Mouse (Mus musculus) CH12.LX (cell line): ENCODE data around the gene Macrod1. TPM values are rescaled to one million over a fixed set of nuclear protein-coding genes. Genes with fewer than 3 reads are reported as not detected.
A peak's percentile ranks its signal among the peaks of the same experiment; 100 is the strongest.

ENCODE experiments used
- DNase-seq: peaks from one replicate; pipeline ENCODE4 v3.0.0-alpha.2; 2013; ENCODE audit errors: extremely low read depth
- H3K27ac ChIP-seq: 2 replicates; pipeline ENCODE4 v1.5.1; 2012; ENCODE audit warnings: low read depth, mild to moderate bottlenecking, control low read depth, moderate library complexity; ENCODE audit not compliant: insufficient read depth
- H3K27me3 ChIP-seq: replicated peaks from 2 replicates; pipeline ENCODE3; 2012; ENCODE audit warnings: inconsistent platforms
- H3K36me3 ChIP-seq, 2 experiments: replicated peaks in 1 of 2; 2 replicates each; pipeline versions ENCODE3 to v1.6.1; 2012; ENCODE audit warnings: inconsistent platforms in 1 of 2, low read length in 1 of 2, mild to moderate bottlenecking in 1 of 2, mixed read lengths in 1 of 2, moderate library complexity in 1 of 2; ENCODE audit not compliant: control insufficient read depth in 1 of 2, insufficient read depth in 1 of 2
- H3K4me1 ChIP-seq, 2 experiments: 2 replicates each; pipeline ENCODE4 v1.6.1; 2012; ENCODE audit warnings: inconsistent platforms in 1 of 2, moderate library complexity in 1 of 2; ENCODE audit not compliant: insufficient read depth in 2 of 2, control insufficient read depth in 1 of 2
- H3K4me2 ChIP-seq: 2 replicates; pipeline ENCODE4 v1.6.1; 2012; ENCODE audit warnings: low read depth, mild to moderate bottlenecking, control low read depth; ENCODE audit not compliant: poor library complexity, insufficient read depth, severe bottlenecking
- H3K4me3 ChIP-seq, 3 experiments: fragments of 150-350 bp in 1 of 3; sonication (generic) in 1 of 3; replicated peaks in 1 of 3; 2 replicates each; pipeline versions ENCODE3 to v1.5.1; 2011 to 2012; ENCODE audit warnings: low read depth in 2 of 3, low read length in 2 of 3, mild to moderate bottlenecking in 2 of 3, moderate library complexity in 2 of 3, control low read depth in 1 of 3, improper control_type of control experiment in 1 of 3, inconsistent platforms in 1 of 3, mixed read lengths in 1 of 3; ENCODE audit not compliant: poor library complexity in 1 of 3
- H3K79me2 ChIP-seq: replicated peaks from 2 replicates; pipeline ENCODE4 v1.6.1; 2012; ENCODE audit warnings: mild to moderate bottlenecking, moderate library complexity; ENCODE audit not compliant: control insufficient read depth, poor library complexity, insufficient read depth, severe bottlenecking; ENCODE audit errors: extremely low read depth
- H3K9ac ChIP-seq: 2 replicates; pipeline ENCODE4 v1.6.1; 2012; ENCODE audit warnings: low read depth, mild to moderate bottlenecking, control low read depth, moderate library complexity; ENCODE audit not compliant: insufficient read depth
- H3K9me3 ChIP-seq: replicated peaks from 2 replicates; pipeline ENCODE3; 2012; ENCODE audit warnings: low read length, inconsistent platforms, mixed read lengths
- BHLHE40 ChIP-seq: IDR thresholded peaks from 2 replicates; pipeline ENCODE4 v1.6.1; 2011; ENCODE audit warnings: mild to moderate bottlenecking, low read depth, low read length, improper control_type of control experiment
- CHD1 ChIP-seq: IDR thresholded peaks from 2 replicates; pipeline ENCODE4 v1.6.1; 2012; ENCODE audit warnings: low read depth, low read length, improper control_type of control experiment, inconsistent platforms
- CHD2 ChIP-seq: IDR thresholded peaks from 2 replicates; pipeline ENCODE4 v1.6.1; 2011; ENCODE audit warnings: low read length, improper control_type of control experiment
- CTCF ChIP-seq, 2 experiments: IDR thresholded peaks in 1 of 2; conservative IDR thresholded peaks in 1 of 2; 2 replicates each; pipeline ENCODE4 v1.5.1; 2011 to 2012; ENCODE audit warnings: low read depth in 2 of 2, low read length in 2 of 2, improper control_type of control experiment in 1 of 2, inconsistent platforms in 1 of 2, mild to moderate bottlenecking in 1 of 2, moderate library complexity in 1 of 2
- ETS1 ChIP-seq: conservative IDR thresholded peaks from 2 replicates; pipeline ENCODE4 v1.6.1; 2012; ENCODE audit warnings: low read depth, mild to moderate bottlenecking, inconsistent platforms, low read length, improper control_type of control experiment, moderate library complexity
- HCFC1 ChIP-seq: IDR thresholded peaks from 2 replicates; pipeline ENCODE4 v1.6.1; 2012; ENCODE audit warnings: low read depth, mild to moderate bottlenecking, inconsistent platforms, low read length, improper control_type of control experiment
- JUN ChIP-seq: IDR thresholded peaks from 2 replicates; pipeline ENCODE4 v1.6.1; 2011; ENCODE audit warnings: low read depth, mild to moderate bottlenecking, low read length, improper control_type of control experiment, moderate library complexity; ENCODE audit not compliant: insufficient read depth
- JUND ChIP-seq: conservative IDR thresholded peaks from 2 replicates; pipeline ENCODE4 v1.6.1; 2011; ENCODE audit warnings: low read depth, low read length, improper control_type of control experiment
- KAT2A ChIP-seq: IDR thresholded peaks from 2 replicates; pipeline ENCODE4 v1.6.1; 2012; ENCODE audit warnings: low read length, improper control_type of control experiment, inconsistent platforms; ENCODE audit not compliant: insufficient replicate concordance
- MAFK ChIP-seq: IDR thresholded peaks from 2 replicates; pipeline ENCODE4 v1.6.1; 2011; ENCODE audit warnings: low read length, improper control_type of control experiment; ENCODE audit not compliant: insufficient replicate concordance
- MAX ChIP-seq: IDR thresholded peaks from 2 replicates; pipeline ENCODE4 v1.6.1; 2011; ENCODE audit warnings: low read length, improper control_type of control experiment
- MEF2A ChIP-seq: IDR thresholded peaks from 2 replicates; pipeline ENCODE4 v1.6.1; 2014; ENCODE audit warnings: low read depth, mild to moderate bottlenecking, inconsistent platforms, low read length, improper control_type of control experiment, borderline replicate concordance
- MYC ChIP-seq: IDR thresholded peaks from 2 replicates; pipeline ENCODE4 v1.6.1; 2011; ENCODE audit warnings: low read depth, mild to moderate bottlenecking, improper control_type of control experiment, low read length
- NRF1 ChIP-seq: IDR thresholded peaks from 2 replicates; pipeline ENCODE4 v1.6.1; 2014; ENCODE audit warnings: low read depth, mild to moderate bottlenecking, inconsistent platforms, low read length, improper control_type of control experiment, moderate library complexity
- PAX5 ChIP-seq: IDR thresholded peaks from 2 replicates; pipeline ENCODE4 v1.6.1; 2012; ENCODE audit warnings: low read length, inconsistent platforms, mixed read lengths
- POLR2A ChIP-seq: IDR thresholded peaks from 2 replicates; pipeline ENCODE4 v1.6.1; 2011; ENCODE audit warnings: low read depth, mild to moderate bottlenecking, improper control_type of control experiment, low read length
- RCOR1 ChIP-seq: conservative IDR thresholded peaks from 2 replicates; pipeline ENCODE4 v1.6.1; 2012; ENCODE audit warnings: low read depth, mild to moderate bottlenecking, inconsistent platforms, low read length, improper control_type of control experiment
- UBTF ChIP-seq: IDR thresholded peaks from 2 replicates; pipeline ENCODE4 v1.6.1; 2012; ENCODE audit warnings: low read depth, mild to moderate bottlenecking, inconsistent platforms, low read length, improper control_type of control experiment, moderate library complexity
- USF1 ChIP-seq: IDR thresholded peaks from 2 replicates; pipeline ENCODE4 v1.6.1; 2014; ENCODE audit warnings: low read depth, mild to moderate bottlenecking, inconsistent platforms, low read length, improper control_type of control experiment
- USF2 ChIP-seq: conservative IDR thresholded peaks from 2 replicates; pipeline ENCODE4 v1.6.1; 2011; ENCODE audit warnings: low read depth, low read length, improper control_type of control experiment
- ZC3H11A ChIP-seq: IDR thresholded peaks from 2 replicates; pipeline ENCODE4 v1.6.1; 2012; ENCODE audit warnings: low read depth, mild to moderate bottlenecking, inconsistent platforms, low read length, improper control_type of control experiment
- ZNF384 ChIP-seq: IDR thresholded peaks from 2 replicates; pipeline ENCODE4 v1.6.1; 2012; ENCODE audit warnings: low read depth, low read length, improper control_type of control experiment, inconsistent platforms
- dilution Hi-C: fragments of 300-500 bp; cut with MboI; formaldehyde crosslinking; loops from 2 replicates; pipeline ENCODE4 v1.14.3; 2020; ENCODE audit warnings: low sequenced_read_pairs; ENCODE audit not compliant: extremely low pct_unique_long_range_greater_than_20kb, extremely low pct_ligation_motif_present
- in situ Hi-C: fragments of 300-500 bp; cut with MboI; formaldehyde crosslinking; loops from 3 replicates; pipeline ENCODE4 v1.14.3; 2019; ENCODE audit warnings: low sequenced_read_pairs, low pct_ligation_motif_present, low pct_unique_long_range_greater_than_20kb, mixed read lengths
- polyA plus RNA-seq: library from polyadenylated mRNA; unstranded; fragments of >175 nt; gene quantifications from 2 replicates; pipeline ENCODE4 v1.2.1, GENCODE M21; 2012; ENCODE audit warnings: low read depth; ENCODE audit not compliant: insufficient read length
- total RNA-seq, 2 experiments: library from RNA; depleted of rRNA; stranded (reverse); fragments of 300-350 nt in 1 of 2; fragments of >200 nt in 1 of 2; gene quantifications; 2 replicates each; pipeline ENCODE4 v1.2.3; 2012 to 2014

Macrod1 gene
- total and polyA plus RNA-seq, 3 experiments: 1.0 TPM; not detected in 2

DNA sequence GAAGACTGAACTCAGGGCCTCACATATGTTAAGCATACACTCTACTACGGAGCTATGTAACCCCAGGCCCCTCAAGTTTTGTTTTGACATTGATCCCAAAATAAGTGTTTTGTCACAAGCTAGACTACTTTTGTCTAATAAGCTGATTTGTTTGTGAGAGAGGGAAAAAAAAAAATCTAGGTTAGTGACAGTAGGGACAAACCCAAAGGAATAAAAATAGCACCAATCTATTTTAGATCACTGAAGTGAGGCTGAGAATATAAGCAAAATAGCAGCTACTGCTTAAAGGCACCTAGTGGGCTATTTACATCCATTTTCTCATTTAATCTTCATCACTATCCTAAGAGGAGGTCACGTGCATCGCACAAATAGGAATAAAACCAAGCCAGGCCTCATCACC lies 183.0 kb downstream of the Macrod1 start:
- DNase-seq: peak; percentile 8
- in situ Hi-C loops: no loop called here
- peaks cover 4% of the 10 kb centered on the region for H3K27me3 ChIP-seq
- H3K9me3 ChIP-seq: no peaks in the 10 kb centered on the region
- peak overlapping the region; percentile 47; the same call in 1 of the 2 replicates for H3K27ac ChIP-seq
- H3K4me1 ChIP-seq: peaks cover 21 to 61% of the 10 kb centered on the region in 2 experiments
- H3K9ac ChIP-seq: peak overlapping the region; percentile 76
- peak overlapping the region; percentile 85 to 91 (median 87) for H3K4me3 ChIP-seq
- H3K4me2 ChIP-seq: peak overlapping the region; percentile 64
- peaks cover 3 to 35% of the 10 kb centered on the region in 2 experiments for H3K36me3 ChIP-seq
- dilution Hi-C loops: no loop called here
- H3K79me2 ChIP-seq: peaks cover 33% of the 10 kb centered on the region
- TF ChIP-seq MEF2A: peak; percentile 89
- peak; percentile 81 for TF ChIP-seq BHLHE40
- TF ChIP-seq JUN: no peak
- no peak for TF ChIP-seq MAFK
- no peak for TF ChIP-seq CHD2
- TF ChIP-seq CHD1: no peak
- no peak for TF ChIP-seq JUND
- TF ChIP-seq ZC3H11A: no peak
- no peak for TF ChIP-seq PAX5
- TF ChIP-seq USF1: no peak
- TF ChIP-seq RCOR1: no peak
- no peak for TF ChIP-seq USF2
- no peak for TF ChIP-seq CTCF (conservative IDR thresholded peaks at IDR 0.05 in 1 of 2, IDR thresholded peaks at IDR 0.05 in 1 of 2; ENCODE audit: low read depth in 2 of 2, low read length in 2 of 2)
- TF ChIP-seq HCFC1: no peak
- no peak for TF ChIP-seq UBTF
- no peak for TF ChIP-seq NRF1
- TF ChIP-seq ZNF384: peak; percentile 74
- TF ChIP-seq MAX: no peak
- TF ChIP-seq POLR2A: no peak
- TF ChIP-seq MYC: no peak
- TF ChIP-seq ETS1: peak; percentile 33; the same call in 1 of the 2 replicates
- TF ChIP-seq KAT2A: no peak
- TF ChIP-seq, all 38 proteins: peak for 4

DNA sequence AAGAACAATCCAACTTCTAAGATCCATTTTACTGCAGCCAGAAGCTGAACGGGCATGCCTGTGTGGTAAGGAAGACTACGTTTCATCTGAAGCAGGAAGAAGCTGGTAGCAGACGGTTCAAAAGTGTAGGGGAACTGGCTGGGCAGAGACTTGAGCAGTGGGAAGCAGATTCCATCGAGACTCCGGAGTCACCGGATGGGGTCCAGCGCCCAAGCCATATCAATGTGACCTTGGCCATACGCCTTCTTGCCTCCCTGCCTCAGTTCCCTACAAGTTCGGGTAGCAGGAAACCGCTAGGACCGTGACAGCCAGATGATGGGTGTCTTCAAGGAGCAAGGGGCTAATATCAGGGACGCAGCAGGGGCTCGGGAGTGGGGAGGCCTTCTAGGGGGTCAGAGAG lies 183.7 kb downstream of the Macrod1 start:
- in situ Hi-C loops (loop anchor here (10.0 kb wide), 1 partner anchor 175 kb away; the partner anchor contains the start of gene 2700081O15Rik), dilution Hi-C loops (no loop called here)
- Histone ChIP-seq H3K27ac (peak overlapping the region; percentile 47), H3K4me1 (peaks cover 25 to 54% of the 10 kb centered on the region in 2 experiments), H3K79me2 (peaks cover 33% of the 10 kb centered on the region), H3K9ac (peak overlapping the region; percentile 76), H3K27me3 (peaks cover 4% of the 10 kb centered on the region), H3K4me2 (peak overlapping the region; percentile 64), H3K36me3 (peaks cover 3 to 32% of the 10 kb centered on the region in 2 experiments), H3K4me3 (peak overlapping the region; percentile 85 to 91 (median 87)), H3K9me3 (no peaks in the 10 kb centered on the region)
- DNase-seq: peak; percentile 26
- TF ChIP-seq CHD1: no peak
- TF ChIP-seq MYC: 0 out of 2 replicates have a peak, but pooled peaks have one; percentile 8
- no peak for TF ChIP-seq ZC3H11A
- no peak for TF ChIP-seq ZNF384
- no peak for TF ChIP-seq USF1
